Mouse (Mus musculus) megakaryocyte, embryonic 14.5 days (primary cell): ENCODE measurements around the gene Rab4b. TPM values are rescaled to one million over a fixed set of nuclear protein-coding genes. Genes with fewer than 3 reads are reported as not detected.

Experiments used
- H3K27me3 ChIP-seq: replicated peaks from 2 replicates; pipeline ENCODE3; 2012; ENCODE audit warnings: inconsistent platforms
- H3K36me3 ChIP-seq: replicated peaks from 2 replicates; pipeline ENCODE3; 2012; ENCODE audit warnings: low read length, inconsistent platforms, mixed read lengths
- H3K4me1 ChIP-seq: 2 replicates; pipeline ENCODE4 v1.6.1; 2012; ENCODE audit warnings: inconsistent platforms
- H3K4me3 ChIP-seq: replicated peaks from 2 replicates; pipeline ENCODE3; 2012; ENCODE audit warnings: moderate library complexity, mild to moderate bottlenecking, inconsistent platforms
- H3K9me3 ChIP-seq: 2 replicates; pipeline ENCODE4 v1.6.1; 2012; ENCODE audit warnings: inconsistent platforms
- FLI1 ChIP-seq: IDR thresholded peaks from 2 replicates; pipeline ENCODE4 v1.6.1; 2012; ENCODE audit warnings: low read length, inconsistent platforms, mixed read lengths
- GATA1 ChIP-seq: IDR thresholded peaks from 3 replicates; pipeline ENCODE4 v1.6.1; 2012; ENCODE audit warnings: mixed read lengths, low read length, inconsistent platforms, borderline replicate concordance
- polyA plus RNA-seq: library from polyadenylated mRNA; stranded (reverse); fragments of >175 nt; gene quantifications from 2 replicates; pipeline ENCODE4 v1.2.3, GENCODE M21; 2012; ENCODE audit warnings: low replicate concordance; ENCODE audit not compliant: insufficient read depth

Gene Rab4b
- polyA plus RNA-seq, 1 experiment, result 700 TPM

DNA sequence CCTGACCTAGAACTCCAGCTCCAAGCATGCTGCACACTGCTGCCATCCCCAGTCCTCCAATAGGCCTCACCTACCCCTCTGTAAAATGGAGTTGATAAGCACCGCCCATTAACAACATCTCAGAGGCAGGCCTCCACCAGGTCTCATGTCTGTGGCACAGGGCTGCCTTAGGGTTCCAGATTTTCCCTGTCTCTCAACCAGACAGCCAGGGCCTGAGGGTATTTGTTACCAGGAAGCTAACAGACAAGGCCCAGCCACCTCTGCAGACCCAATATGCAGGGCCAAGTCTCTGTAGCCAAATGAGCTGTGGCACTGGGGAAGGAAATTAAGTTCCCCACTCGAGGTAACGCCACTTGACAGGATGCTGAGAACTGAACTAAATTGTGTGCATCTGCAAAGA lies 17.8 kb downstream of the Rab4b start:
- TF ChIP-seq FLI1, result no peak
- TF ChIP-seq GATA1, result no peak
- peak overlapping the region; percentile 1 for H3K4me3 ChIP-seq
- H3K4me1 ChIP-seq, result peaks cover 84% of the 10 kb centered on the region
- H3K9me3 ChIP-seq, result no peaks in the 10 kb centered on the region
- no peaks in the 10 kb centered on the region for H3K27me3 ChIP-seq
- peaks cover 92% of the 10 kb centered on the region for H3K36me3 ChIP-seq

DNA sequence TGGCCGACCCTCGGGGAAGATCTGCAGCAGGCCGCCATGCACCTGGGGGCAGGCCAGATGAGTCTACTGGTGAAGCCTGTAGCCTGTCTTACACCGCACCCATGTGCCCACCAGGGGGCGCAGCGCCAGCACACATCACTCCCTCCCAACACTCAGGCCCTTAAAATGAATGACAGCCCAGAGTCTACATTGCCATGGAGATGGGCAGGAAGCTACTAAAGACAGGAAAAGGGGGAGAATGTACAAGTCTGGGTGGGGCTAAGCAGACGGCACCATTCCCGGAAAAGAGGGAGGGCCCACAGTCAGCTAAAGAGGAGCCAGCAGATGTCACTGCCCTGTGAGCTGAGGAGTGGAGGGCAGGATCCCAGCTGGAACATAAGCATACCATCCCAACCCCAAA lies 18.8 kb downstream of the Rab4b start:
- H3K9me3 ChIP-seq, result no peaks in the 10 kb centered on the region
- H3K27me3 ChIP-seq, result no peaks in the 10 kb centered on the region
- peaks cover 96% of the 10 kb centered on the region for H3K36me3 ChIP-seq
- H3K4me1 ChIP-seq, result peaks cover 74% of the 10 kb centered on the region
- TF ChIP-seq GATA1, result no peak
- TF ChIP-seq FLI1, result peak; percentile 26; the same call in 1 of the 2 replicates
- peak overlapping the region; percentile 76 for H3K4me3 ChIP-seq

DNA sequence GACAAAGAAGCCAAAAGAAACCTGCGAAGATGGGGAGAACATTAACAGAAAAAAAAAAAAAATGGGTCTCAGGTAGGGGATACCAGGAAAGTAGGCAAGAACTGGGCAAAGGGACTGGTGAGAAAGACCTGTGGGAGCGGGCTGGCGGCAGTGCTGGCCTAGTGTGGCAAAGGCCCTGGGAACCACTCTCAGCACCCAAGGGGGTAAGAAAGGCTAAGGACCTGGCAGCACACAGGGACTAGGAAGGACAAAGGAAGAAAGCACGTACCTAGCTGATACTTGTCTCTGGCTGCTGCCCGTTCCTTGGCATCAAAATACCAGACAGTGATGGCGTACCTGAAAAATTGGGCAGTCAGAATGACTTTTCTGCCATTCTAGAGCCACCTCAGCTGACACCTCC lies 19.4 kb downstream of the Rab4b start:
- peaks cover 90% of the 10 kb centered on the region for H3K36me3 ChIP-seq
- H3K4me1 ChIP-seq, result peaks cover 68% of the 10 kb centered on the region
- no peaks in the 10 kb centered on the region for H3K9me3 ChIP-seq
- TF ChIP-seq GATA1 (no peak), FLI1 (no peak)
- H3K4me3 ChIP-seq, result no peak overlapping the region
- H3K27me3 ChIP-seq, result no peaks in the 10 kb centered on the region

DNA sequence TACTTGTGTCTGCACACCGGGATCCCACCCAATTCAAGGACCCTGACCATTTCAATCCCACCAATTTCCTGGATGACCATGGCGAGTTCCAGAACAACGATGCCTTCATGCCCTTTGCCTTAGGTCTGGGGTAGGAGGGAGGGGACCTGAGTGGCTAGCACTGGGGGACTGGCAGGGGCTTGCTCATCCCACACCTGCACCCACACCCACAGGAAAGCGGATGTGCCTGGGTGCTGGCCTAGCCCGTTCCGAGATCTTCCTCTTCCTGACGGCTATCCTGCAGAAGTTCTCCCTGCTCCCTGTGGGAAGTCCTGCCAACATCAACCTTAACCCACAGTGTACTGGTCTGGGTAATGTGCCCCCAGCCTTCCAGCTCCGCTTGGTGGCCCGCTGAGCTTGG lies 20.5 kb downstream of the Rab4b start:
- H3K4me1 ChIP-seq, result peaks cover 57% of the 10 kb centered on the region

DNA sequence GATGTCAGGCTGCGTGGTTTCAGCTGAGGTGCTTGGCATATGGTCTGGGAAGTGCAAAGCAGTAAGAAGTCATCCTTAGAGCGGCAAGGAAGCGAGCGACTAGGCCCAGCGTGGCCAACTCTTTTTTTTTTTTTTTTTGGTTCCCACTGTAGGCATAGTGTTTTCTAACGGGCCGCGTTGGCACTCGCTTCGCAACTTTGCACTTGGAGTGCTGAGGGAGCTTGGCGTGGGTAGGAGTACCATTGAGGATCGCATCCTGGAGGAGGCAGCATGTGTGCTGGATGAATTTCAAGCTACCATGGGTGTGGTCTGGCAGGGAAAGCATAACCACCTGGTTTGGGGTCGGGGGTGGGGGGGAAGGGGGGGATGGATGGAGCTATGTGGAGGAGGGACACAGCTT lies 22.7 kb downstream of the Rab4b start:
- H3K27me3 ChIP-seq, result peaks cover 3% of the 10 kb centered on the region
- no peak overlapping the region for H3K4me3 ChIP-seq
- peaks cover 58% of the 10 kb centered on the region for H3K36me3 ChIP-seq
- H3K9me3 ChIP-seq, result no peaks in the 10 kb centered on the region
- peaks cover 35% of the 10 kb centered on the region for H3K4me1 ChIP-seq
- TF ChIP-seq FLI1 (no peak), GATA1 (no peak)

More for the DNA sequence above, 20.5 kb downstream of the Rab4b start:
- no peak overlapping the region for H3K4me3 ChIP-seq
- peaks cover 79% of the 10 kb centered on the region for H3K36me3 ChIP-seq
- TF ChIP-seq FLI1 (no peak), GATA1 (no peak)
- H3K27me3 ChIP-seq, result peaks cover 3% of the 10 kb centered on the region
- H3K9me3 ChIP-seq, result no peaks in the 10 kb centered on the region

DNA sequence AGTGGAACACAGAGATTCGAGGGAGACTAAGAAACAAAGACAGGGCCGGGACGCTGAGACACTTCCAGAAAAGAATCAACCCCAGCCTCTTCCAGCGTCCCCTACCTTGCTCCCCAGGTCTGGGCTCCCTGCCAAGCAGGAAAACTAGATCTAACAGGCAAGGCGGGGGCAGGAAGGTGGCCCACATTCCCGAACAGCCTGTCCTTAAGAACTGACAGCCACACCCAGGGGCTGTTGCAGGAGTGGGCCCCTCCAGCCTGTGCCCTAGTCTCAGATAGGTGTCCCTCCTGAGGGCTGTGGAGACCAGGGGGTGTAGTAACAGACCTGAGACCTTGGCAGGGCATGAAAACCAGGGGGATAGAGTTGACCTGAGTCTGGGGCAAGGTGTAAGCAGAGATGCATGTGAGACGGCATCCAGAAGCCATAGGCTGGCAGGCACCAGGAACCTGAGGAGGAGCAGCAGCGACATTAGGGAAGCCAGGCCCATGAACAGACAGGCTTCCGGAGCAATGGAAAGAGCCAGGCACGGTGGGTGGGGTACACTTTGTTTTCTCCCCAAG lies 25.4 kb downstream of the Rab4b start, which contains the start of gene Cyp2t4:
TSS of gene Cyp2t4 (plus strand) at position 510 of the 560 bp plus-strand sequence.
- H3K36me3 ChIP-seq, result peaks cover 31% of the 10 kb centered on the region
- H3K4me1 ChIP-seq, result peaks cover 10% of the 10 kb centered on the region
- no peak within 1 kb of the TSS for H3K4me3 ChIP-seq
- no peaks in the 10 kb centered on the region for H3K9me3 ChIP-seq
- peaks cover 3% of the 10 kb centered on the region for H3K27me3 ChIP-seq
- no peak for TF ChIP-seq GATA1
- no peak for TF ChIP-seq FLI1

DNA sequence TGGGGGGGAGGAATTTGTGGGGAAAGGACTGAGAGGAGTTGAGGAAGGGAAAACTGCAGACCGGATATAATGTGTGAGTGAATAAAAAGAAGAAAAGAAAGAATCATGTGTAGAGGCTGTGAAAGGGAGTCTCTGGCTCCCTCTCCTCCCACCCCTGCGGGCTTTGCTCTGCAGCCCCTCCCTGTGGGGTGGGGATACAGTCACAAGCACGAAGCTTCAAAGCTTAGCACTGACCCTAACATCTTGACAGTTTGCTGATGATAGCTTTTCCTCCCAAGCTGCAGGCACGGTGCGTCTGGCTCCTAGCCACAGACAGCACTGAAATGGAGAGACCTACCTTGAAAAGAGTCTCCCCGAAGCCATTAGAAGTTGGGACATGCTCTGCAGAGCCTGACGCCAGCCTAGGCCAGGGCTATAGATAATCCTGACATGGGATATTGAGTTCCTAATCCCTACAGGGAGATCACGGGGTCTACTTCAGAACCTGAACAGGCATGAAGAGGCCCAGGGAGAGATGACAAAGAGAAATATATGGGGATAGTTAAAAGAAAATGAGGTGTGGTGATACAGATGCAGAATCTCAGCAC lies 42.2 kb downstream of the Rab4b start:
- TF ChIP-seq FLI1 (no peak), GATA1 (no peak)
- H3K9me3 ChIP-seq, result peaks cover 5% of the 10 kb centered on the region; the same call in 1 of the 2 replicates
- peaks cover 5% of the 10 kb centered on the region; the same call in 1 of the 2 replicates for H3K4me1 ChIP-seq
- peaks cover 5% of the 10 kb centered on the region for H3K27me3 ChIP-seq
- H3K4me3 ChIP-seq, result no peak overlapping the region
- no peaks in the 10 kb centered on the region for H3K36me3 ChIP-seq

DNA sequence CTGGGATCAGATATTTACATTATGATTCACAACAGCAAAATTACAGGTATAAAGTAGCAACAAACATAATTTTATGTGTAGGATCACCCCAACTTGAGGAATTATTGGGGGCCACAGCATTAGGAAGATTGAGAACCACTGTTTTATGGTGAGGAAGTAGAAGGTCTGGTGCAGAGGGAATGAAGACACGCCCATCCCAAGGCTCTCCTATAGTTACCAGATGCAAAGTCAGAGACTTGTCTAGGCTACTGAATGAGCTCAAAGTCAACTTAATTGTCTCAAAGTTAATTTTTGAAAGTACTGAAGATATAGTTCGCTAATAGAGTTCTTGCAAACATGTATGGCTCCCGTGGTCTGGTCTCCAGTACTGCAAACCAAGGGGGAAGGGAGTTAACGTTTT lies 44.9 kb downstream of the Rab4b start:
- Histone ChIP-seq H3K27me3 (peaks cover 5% of the 10 kb centered on the region), H3K4me3 (no peak overlapping the region), H3K4me1 (peaks cover 5% of the 10 kb centered on the region; the same call in 1 of the 2 replicates), H3K9me3 (no peaks in the 10 kb centered on the region; the same call in 1 of the 2 replicates), H3K36me3 (no peaks in the 10 kb centered on the region)
- no peak for TF ChIP-seq FLI1
- no peak for TF ChIP-seq GATA1

DNA sequence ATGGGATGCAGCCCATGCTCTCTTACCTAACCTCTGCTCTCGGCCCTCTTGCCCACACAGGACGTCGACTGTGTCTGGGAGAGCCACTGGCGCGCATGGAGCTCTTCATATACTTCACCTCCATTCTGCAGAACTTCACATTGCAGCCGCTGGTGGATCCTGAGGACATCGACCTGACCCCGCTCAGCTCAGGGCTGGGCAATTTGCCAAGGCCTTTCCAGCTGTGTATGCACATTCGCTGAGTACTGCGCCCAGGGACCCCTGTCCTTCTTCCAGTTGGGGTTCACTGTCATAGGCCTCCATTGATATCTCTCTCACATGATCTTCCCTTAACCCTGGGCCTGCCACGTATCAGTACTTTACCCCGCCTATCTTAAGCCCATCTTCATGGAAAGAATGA lies 45.5 kb downstream of the Rab4b start:
- H3K36me3 ChIP-seq, result no peaks in the 10 kb centered on the region
- no peak overlapping the region for H3K4me3 ChIP-seq
- peaks cover 5% of the 10 kb centered on the region for H3K27me3 ChIP-seq

DNA sequence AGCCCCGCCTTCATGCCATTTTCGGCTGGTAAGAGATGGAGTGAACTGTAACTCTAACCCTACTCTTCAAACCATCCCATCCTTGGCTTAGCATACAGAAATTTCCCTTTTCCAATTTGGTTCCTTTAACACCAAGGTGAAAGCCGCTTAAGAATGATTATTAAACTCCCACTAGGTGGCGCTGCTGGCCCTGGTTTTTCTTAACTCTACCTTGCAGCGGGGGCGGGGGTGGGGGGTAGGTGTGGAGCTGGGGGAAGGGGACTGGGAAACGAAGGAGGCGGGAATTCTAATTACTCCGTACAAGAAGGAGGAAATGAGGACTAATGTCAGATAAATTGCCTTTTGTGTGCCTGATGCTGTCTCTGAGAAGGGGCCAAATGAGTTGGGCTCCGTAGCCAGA lies 46.1 kb downstream of the Rab4b start:
- Histone ChIP-seq H3K9me3 (no peaks in the 10 kb centered on the region; the same call in 1 of the 2 replicates), H3K4me3 (peak overlapping the region; percentile 74), H3K27me3 (peaks cover 6% of the 10 kb centered on the region), H3K36me3 (no peaks in the 10 kb centered on the region), H3K4me1 (peaks cover 5% of the 10 kb centered on the region; the same call in 1 of the 2 replicates)
- TF ChIP-seq GATA1, result no peak
- TF ChIP-seq FLI1, result no peak

More for the DNA sequence above, 45.5 kb downstream of the Rab4b start:
- Histone ChIP-seq H3K4me1 (peaks cover 5% of the 10 kb centered on the region; the same call in 1 of the 2 replicates), H3K9me3 (no peaks in the 10 kb centered on the region; the same call in 1 of the 2 replicates)
- TF ChIP-seq FLI1 (no peak), GATA1 (no peak)
